Mouse (Mus musculus) leukemia stem cell, adult 10-12 weeks (primary cell): Measurements from ENCODE around the gene Plcb3. TPM values are rescaled to one million over a fixed set of nuclear protein-coding genes. Genes with fewer than 3 reads are reported as not detected.

ENCODE experiments used
- polyA plus RNA-seq: library from polyadenylated mRNA; stranded (reverse); fragments of >175 nt; gene quantifications from 2 replicates; pipeline ENCODE4 v1.2.3, GENCODE M21; 2012; ENCODE audit warnings: low replicate concordance

The Plcb3 gene
- polyA plus RNA-seq, 1 experiment, result 26.6 TPM

Other genes with a start within 250 kb of the Plcb3 start
- gene Rps6ka4, start 135.8 kb downstream of the Plcb3 start, polyA plus RNA-seq, result 41.3 and 41.4 TPM in 2 replicates
- 8.8 and 20.9 TPM in 2 replicates for gene Ccdc88b, start 118.3 kb downstream of the Plcb3 start, polyA plus RNA-seq
- gene Trmt112, start 66.8 kb downstream of the Plcb3 start, polyA plus RNA-seq, result 80.0 and 128 TPM in 2 replicates
- 88.9 and 116 TPM in 2 replicates for gene Prdx5, start 66.4 kb downstream of the Plcb3 start, polyA plus RNA-seq
- gene Esrra, start 54.7 kb downstream of the Plcb3 start, polyA plus RNA-seq, result 67.0 and 113 TPM in 2 replicates
- 0.41 TPM in 1 of 2 replicates, not detected in the other for gene Catsperz, start 51.1 kb downstream of the Plcb3 start, polyA plus RNA-seq
- gene Kcnk4, start 42.0 kb downstream of the Plcb3 start, polyA plus RNA-seq, result not detected in 2 replicates
- 89.7 and 101 TPM in 2 replicates for gene Bad, start 34.6 kb downstream of the Plcb3 start, polyA plus RNA-seq
- 65.6 and 67.0 TPM in 2 replicates for gene Gpr137, start 34.0 kb downstream of the Plcb3 start, polyA plus RNA-seq
- 452 and 665 TPM in 2 replicates for gene Ppp1r14b, start 1.5 kb downstream of the Plcb3 start, polyA plus RNA-seq
- 128 and 745 TPM in 2 replicates for gene Fkbp2, start 4.0 kb upstream of the Plcb3 start, polyA plus RNA-seq
- 68.2 and 125 TPM in 2 replicates for gene Vegfb, start 11.2 kb upstream of the Plcb3 start, polyA plus RNA-seq
- 15.2 and 25.4 TPM in 2 replicates for gene Dnajc4, start 16.1 kb upstream of the Plcb3 start, polyA plus RNA-seq
- 14.4 and 26.7 TPM in 2 replicates for gene Nudt22, start 19.6 kb upstream of the Plcb3 start, polyA plus RNA-seq
- 0.27 and 2.1 TPM in 2 replicates for gene Trpt1, start 19.7 kb upstream of the Plcb3 start, polyA plus RNA-seq
- 599 and 891 TPM in 2 replicates for gene Fermt3, start 43.0 kb upstream of the Plcb3 start, polyA plus RNA-seq
- 38.3 and 182 TPM in 2 replicates for gene Stip1, start 63.5 kb upstream of the Plcb3 start, polyA plus RNA-seq
- gene Macrod1, start 80.3 kb upstream of the Plcb3 start, polyA plus RNA-seq, result 7.0 and 13.3 TPM in 2 replicates
- gene Flrt1, start 129.3 kb upstream of the Plcb3 start, polyA plus RNA-seq, result 0.06 TPM in 1 of 2 replicates, not detected in the other
- gene Otub1, start 229.8 kb upstream of the Plcb3 start, polyA plus RNA-seq, result 123 and 146 TPM in 2 replicates
- 212 and 399 TPM in 2 replicates for gene Cox8a, start 241.1 kb upstream of the Plcb3 start, polyA plus RNA-seq